Mouse (Mus musculus): Measurements from ENCODE around the gene Fhl2. TPM values are rescaled to one million over a fixed set of nuclear protein-coding genes. Genes with fewer than 3 reads are reported as not detected.

Fhl2 gene
- polyA plus RNA-seq, 1 experiment from 2014 or later: 5.6 TPM

DNA sequence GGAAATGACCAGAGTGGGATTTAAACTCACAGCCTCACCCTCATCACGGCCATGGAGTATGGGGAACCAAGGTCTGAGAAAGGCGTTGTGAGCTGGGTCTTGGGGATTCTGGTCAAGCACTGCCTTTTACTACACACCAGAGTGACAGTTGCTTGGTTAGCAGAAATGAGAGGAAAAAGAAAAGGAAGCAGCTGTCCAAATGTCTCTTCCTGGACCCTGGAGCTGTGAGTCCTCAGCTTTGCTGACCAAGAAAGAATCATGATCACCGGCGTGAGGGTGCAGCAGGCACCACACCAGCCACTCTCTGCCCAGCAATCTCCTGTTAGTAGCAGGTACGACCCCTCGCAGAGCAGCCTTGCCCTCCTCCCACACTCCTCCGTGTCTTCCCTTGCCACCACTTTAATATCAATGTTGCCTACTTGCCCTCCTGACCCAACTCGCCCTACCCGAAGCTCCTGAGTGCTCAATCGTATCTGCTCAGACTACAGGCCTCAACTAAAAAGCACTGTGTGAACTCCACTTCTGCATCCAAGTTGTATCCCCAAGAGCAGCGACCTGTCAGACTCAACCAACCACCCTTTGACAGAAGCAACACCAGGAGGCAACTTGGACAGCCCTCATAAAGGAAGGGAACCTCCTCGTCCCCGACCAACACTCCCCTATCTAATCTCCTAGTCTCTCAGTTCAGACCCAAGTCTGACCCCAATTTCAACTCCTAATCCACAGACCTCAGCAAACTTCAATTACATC is 105.3 kb downstream of the Fhl2 start:
- Histone ChIP-seq H3K27ac (peak overlapping the region; percentile 75; the same call in 1 of the 2 replicates), H3K36me3 (no peaks in the 10 kb centered on the region), H3K4me2 (peak overlapping the region; percentile 97), H3K9ac (peak overlapping the region; percentile 93), H3K4me1 (peaks cover 20% of the 10 kb centered on the region), H3K9me3 (replicated peaks) (no peaks in the 10 kb centered on the region), H3K27me3 (replicated peaks) (no peaks in the 10 kb centered on the region), H3K4me3 (peak overlapping the region; percentile 88)
- ATAC-seq: peak; percentile 13
- WGBS (ENCODE audit: insufficient replicate concordance): 25% methylated on average over 13 of the region's 13 CpGs

DNA sequence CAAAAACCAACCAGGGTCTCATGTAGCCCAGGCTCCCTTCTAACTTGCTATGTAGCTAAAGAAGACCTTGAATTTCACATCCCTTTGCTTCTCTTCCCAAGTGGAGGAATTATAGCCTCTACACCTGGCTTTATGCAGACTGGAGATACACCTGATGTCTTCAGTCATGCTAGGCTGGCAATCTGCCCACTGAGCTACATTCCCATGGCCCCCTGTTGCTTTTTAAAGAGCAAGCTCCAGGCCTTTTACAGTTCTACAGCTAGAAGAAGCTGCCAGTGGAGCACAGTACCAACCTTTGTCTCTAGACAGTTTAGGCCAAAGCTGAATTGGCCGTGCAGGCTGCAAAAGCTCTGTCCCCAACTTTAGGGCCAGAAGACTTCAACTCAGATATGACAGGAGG is 106.4 kb downstream of the Fhl2 start:
- 83% methylated on average over 1 of the region's 1 CpGs for WGBS (ENCODE audit: insufficient replicate concordance)
- Histone ChIP-seq H3K9ac (no peak overlapping the region), H3K27me3 (replicated peaks) (no peaks in the 10 kb centered on the region), H3K36me3 (peaks cover 1% of the 10 kb centered on the region; the same call in 1 of the 2 replicates), H3K4me1 (peaks cover 20% of the 10 kb centered on the region), H3K27ac (no peak overlapping the region), H3K9me3 (replicated peaks) (no peaks in the 10 kb centered on the region), H3K4me2 (no peak overlapping the region), H3K4me3 (no peak overlapping the region)
- no peak for ATAC-seq

DNA sequence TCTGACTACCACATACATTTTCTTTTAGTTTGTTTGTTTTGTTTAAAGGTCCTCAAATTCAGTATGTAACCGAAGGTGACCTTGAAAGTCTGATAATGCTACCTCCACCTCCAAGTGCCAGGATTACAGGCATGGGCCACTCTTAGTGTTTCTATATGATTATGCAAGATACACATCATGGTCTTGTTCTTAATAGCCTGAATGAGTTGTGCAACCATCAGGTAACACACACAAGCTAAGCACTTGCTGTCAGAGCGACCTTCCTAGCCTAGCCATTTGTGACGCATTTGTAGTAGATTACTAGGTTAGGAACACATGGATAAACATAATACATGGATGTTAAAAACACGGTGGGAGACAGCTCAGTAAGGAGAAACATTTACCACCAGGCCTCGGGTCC is 113.8 kb downstream of the Fhl2 start:
- no peak for ATAC-seq
- H3K4me1 ChIP-seq: peaks cover 6% of the 10 kb centered on the region; the same call in 1 of the 2 replicates
- no peak overlapping the region for H3K4me3 ChIP-seq
- no peaks in the 10 kb centered on the region for H3K27me3 ChIP-seq (replicated peaks)
- H3K9me3 ChIP-seq (replicated peaks): no peaks in the 10 kb centered on the region
- no peak overlapping the region for H3K4me2 ChIP-seq
- WGBS (ENCODE audit: insufficient replicate concordance): 72% methylated on average over 5 of the region's 5 CpGs
- H3K9ac ChIP-seq: no peak overlapping the region
- no peak overlapping the region for H3K27ac ChIP-seq
- H3K36me3 ChIP-seq: peaks cover 11% of the 10 kb centered on the region

DNA sequence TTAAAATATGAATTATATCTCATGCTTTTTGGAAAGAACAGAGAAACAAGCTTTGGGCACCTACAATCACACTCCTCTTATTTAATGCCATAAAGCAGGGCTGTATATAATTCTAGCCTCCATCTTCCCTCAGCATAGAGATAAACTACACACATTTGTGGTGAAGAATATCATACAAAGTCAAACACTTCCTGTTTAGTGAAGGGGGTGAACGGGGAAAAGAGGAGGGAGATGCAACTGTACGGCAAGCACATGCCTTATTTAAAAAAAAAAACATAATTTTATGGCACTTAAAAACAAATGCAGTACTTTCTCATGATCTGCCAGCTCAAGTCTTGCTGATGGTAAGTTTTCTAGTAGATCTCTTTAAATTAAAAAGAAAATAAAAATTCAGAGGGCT is 118.7 kb downstream of the Fhl2 start:
- Histone ChIP-seq H3K27me3 (replicated peaks) (no peaks in the 10 kb centered on the region), H3K9me3 (replicated peaks) (no peaks in the 10 kb centered on the region), H3K4me3 (no peak overlapping the region), H3K36me3 (peaks cover 34% of the 10 kb centered on the region), H3K4me1 (peaks cover 5% of the 10 kb centered on the region; the same call in 1 of the 2 replicates), H3K9ac (no peak overlapping the region), H3K4me2 (no peak overlapping the region), H3K27ac (no peak overlapping the region)
- ATAC-seq: no peak
- 46% methylated on average over 2 of the region's 2 CpGs for WGBS (ENCODE audit: insufficient replicate concordance)

DNA sequence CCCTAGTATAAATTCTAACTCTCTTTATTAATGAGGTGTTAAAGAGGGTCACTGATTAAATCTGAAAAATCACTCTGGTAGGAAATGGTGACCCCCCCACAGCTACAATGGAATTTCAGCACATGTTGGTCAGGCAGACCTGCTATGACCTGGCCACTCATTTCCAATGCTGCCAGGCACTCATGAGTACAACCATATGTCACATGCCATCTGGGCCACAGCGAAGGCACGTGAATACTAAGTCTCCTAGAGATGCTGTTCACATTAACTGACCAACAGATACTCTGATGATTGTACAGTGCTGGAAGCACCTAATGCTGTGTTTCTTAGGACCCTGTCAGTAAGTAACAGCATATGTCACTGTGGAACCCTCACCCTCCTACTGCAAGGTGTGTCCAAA is 122.0 kb downstream of the Fhl2 start:
- Histone ChIP-seq H3K27me3 (replicated peaks) (no peaks in the 10 kb centered on the region), H3K9me3 (replicated peaks) (no peaks in the 10 kb centered on the region)
- 82% methylated on average over 2 of the region's 2 CpGs for WGBS (ENCODE audit: insufficient replicate concordance)

More for the DNA sequence above, 122.0 kb downstream of the Fhl2 start:
- Histone ChIP-seq H3K4me1 (no peaks in the 10 kb centered on the region), H3K36me3 (peaks cover 51% of the 10 kb centered on the region), H3K4me2 (no peak overlapping the region), H3K9ac (no peak overlapping the region), H3K4me3 (no peak overlapping the region), H3K27ac (no peak overlapping the region)
- no peak for ATAC-seq

Other genes starting within 250 kb of the Fhl2 start
- gene Gpr45, start 244.1 kb downstream of the Fhl2 start, polyA plus RNA-seq (2016; fragmentation: Nextera tagmentation; extraction: Ambion mirVana): 0.56 and 0.84 TPM in 2 replicates
- 6.1 and 6.7 TPM in 2 replicates for gene Tgfbrap1, start 98.3 kb downstream of the Fhl2 start, polyA plus RNA-seq (2016; fragmentation: Nextera tagmentation; extraction: Ambion mirVana)
- gene AI597479, start 98.3 kb downstream of the Fhl2 start, polyA plus RNA-seq (2016; fragmentation: Nextera tagmentation; extraction: Ambion mirVana): 12.5 and 14.2 TPM in 2 replicates
- gene Nck2, start 247.6 kb upstream of the Fhl2 start, polyA plus RNA-seq (2016; fragmentation: Nextera tagmentation; extraction: Ambion mirVana): 20.3 and 20.4 TPM in 2 replicates

Measured in liver, embryonic 12.5 days (tissue).